Mouse (Mus musculus): ENCODE results near the gene Gm10320.

Gm10320 gene

GRCm38 (mm10) chr13:98455646-98456045 lies 36.2 kb downstream of the Gm10320 start:
- DNase-seq: no peak

GRCm38 (mm10) chr13:98454224-98454967 lies 37.4 kb downstream of the Gm10320 start:
- DNase-seq: no peak

GRCm38 (mm10) chr13:98453146-98453545 lies 38.7 kb downstream of the Gm10320 start:
- no peak for DNase-seq

GRCm38 (mm10) chr13:98448696-98449095 lies 43.1 kb downstream of the Gm10320 start:
- no peak for DNase-seq

GRCm38 (mm10) chr13:98447741-98448140 lies 44.1 kb downstream of the Gm10320 start:
- no peak for DNase-seq

GRCm38 (mm10) chr13:98445391-98446125 lies 46.2 kb downstream of the Gm10320 start:
- DNase-seq: no peak

GRCm38 (mm10) chr13:98441001-98441400 lies 50.8 kb downstream of the Gm10320 start:
- no peak for DNase-seq

- no peak for DNase-seq
These were observed 51.4 kb downstream of the Gm10320 start for GRCm38 (mm10) chr13:98440293-98440952.

All from right cerebral cortex, postnatal 14 days (tissue).